Mouse (Mus musculus) embryonic facial prominence, embryonic 11.5 days (tissue): ENCODE results near the gene Sox6. TPM values are rescaled to one million over a fixed set of nuclear protein-coding genes. Genes with fewer than 3 reads are reported as not detected.
A peak's percentile ranks its signal among the peaks of the same experiment; 100 is the strongest.

Experiments used
- ATAC-seq: fragments of 200-750 bp; cut with Nextera tagmentation; replicated peaks from 2 replicates; pipeline ENCODE4 v1.8.0; 2017; ENCODE audit warnings: low read depth; ENCODE audit not compliant: insufficient number of reproducible peaks, low FRiP score, low TSS enrichment
- DNase-seq: peaks from one replicate; pipeline ENCODE4 v3.0.0-alpha.2; 2015; ENCODE audit warnings: low spot score
- H3K27ac ChIP-seq: fragments of 300-500 bp; sonication (generic); replicated peaks from 2 replicates; pipeline ENCODE4 v1.5.1; 2014; ENCODE audit warnings: mild to moderate bottlenecking, low read depth, low read length, control low read depth
- H3K27me3 ChIP-seq: fragments of 300-500 bp; sonication (generic); 2 replicates; pipeline ENCODE4 v1.6.1; 2014; ENCODE audit warnings: mild to moderate bottlenecking, low read length, moderate library complexity, mixed read lengths; ENCODE audit not compliant: control insufficient read depth, insufficient read depth
- H3K36me3 ChIP-seq: fragments of 300-500 bp; sonication (generic); replicated peaks from 2 replicates; pipeline ENCODE4 v1.6.1; 2014; ENCODE audit warnings: low read depth, mild to moderate bottlenecking, low read length, moderate library complexity, mixed read lengths; ENCODE audit not compliant: control insufficient read depth, insufficient read depth
- H3K4me1 ChIP-seq: fragments of 300-500 bp; sonication (generic); 2 replicates; pipeline ENCODE4 v1.6.1; 2014; ENCODE audit warnings: low read length, mixed read lengths; ENCODE audit not compliant: control insufficient read depth, insufficient read depth
- H3K4me2 ChIP-seq: fragments of 300-500 bp; sonication (generic); 2 replicates; pipeline ENCODE4 v1.6.1; 2014; ENCODE audit warnings: low read depth, mild to moderate bottlenecking, control low read depth, low read length, moderate library complexity
- H3K4me3 ChIP-seq: fragments of 300-500 bp; sonication (generic); 2 replicates; pipeline ENCODE4 v1.5.1; 2014; ENCODE audit warnings: low read depth, low read length, control low read depth
- H3K9ac ChIP-seq: fragments of 300-500 bp; sonication (generic); replicated peaks from 2 replicates; pipeline ENCODE4 v1.6.1; 2014; ENCODE audit warnings: mild to moderate bottlenecking, control low read depth, low read length
- H3K9me3 ChIP-seq: fragments of 300-500 bp; sonication (generic); replicated peaks from 2 replicates; pipeline ENCODE4 v1.6.1; 2016; ENCODE audit warnings: mild to moderate bottlenecking, low read length, inconsistent platforms, mixed read lengths; ENCODE audit not compliant: control insufficient read depth
- WGBS: fragments of 180-500 bp; shearing (Covaris S2); extraction: QIAGEN DNeasy Blood & Tissue Kit; methylation state at CpG from one replicate; pipeline ENCODE4 v1.1.7; 2014; 5-methylcytosine and 5-hydroxymethylcytosine counted together
- polyA plus RNA-seq: library from polyadenylated mRNA; unstranded; fragments of >200 nt; fragmentation: Nextera tagmentation; extraction: Ambion mirVana; gene quantifications from 2 replicates; pipeline ENCODE4 v1.2.1, GENCODE M21; 2014

The Sox6 gene
- polyA plus RNA-seq, 1 experiment from 2014 or later: 29.2 TPM

DNA sequence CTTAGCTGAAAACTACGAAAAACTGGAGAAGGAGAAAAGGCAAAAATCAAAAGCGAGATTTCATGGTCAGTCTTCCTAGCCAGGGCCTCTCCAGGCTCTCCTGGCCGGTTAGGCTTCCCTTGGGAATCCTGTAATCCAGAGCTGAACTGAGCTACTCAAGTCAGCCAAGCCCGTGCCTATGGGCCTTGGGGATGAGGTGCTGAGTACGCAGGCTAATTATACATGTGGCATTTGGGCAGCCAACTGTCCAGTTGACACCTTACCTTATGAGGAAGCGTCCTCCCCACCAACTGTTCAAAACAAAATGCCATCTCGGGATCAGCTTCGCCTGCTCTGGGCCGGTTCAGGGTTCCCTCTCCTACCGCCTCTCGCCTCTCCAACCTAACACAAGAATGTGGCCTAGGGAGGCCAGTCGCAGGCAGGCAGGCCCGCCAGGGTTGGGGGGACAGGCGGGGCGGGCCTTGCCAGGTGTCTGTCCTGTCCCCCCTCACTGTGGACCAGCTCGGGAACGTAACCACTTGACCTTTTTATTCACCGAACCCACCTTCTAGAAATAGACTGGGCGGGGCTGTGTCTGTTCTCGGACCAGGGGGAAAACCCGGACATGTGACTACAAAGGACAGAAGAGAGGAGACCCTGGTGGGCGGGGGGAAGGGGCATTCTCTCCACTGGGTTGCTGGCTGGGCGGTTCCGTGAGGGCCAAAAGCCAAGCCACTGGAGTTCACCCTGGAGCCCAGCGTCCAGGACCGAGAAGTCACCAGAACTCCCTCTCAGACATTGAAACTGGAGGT is 7.8 kb downstream of the Sox6 start:
- Histone ChIP-seq H3K9ac (peak overlapping the region; percentile 89), H3K36me3 (no peaks in the 10 kb centered on the region), H3K27me3 (peaks cover 6% of the 10 kb centered on the region), H3K4me1 (peaks cover 6% of the 10 kb centered on the region), H3K27ac (no peak overlapping the region), H3K9me3 (no peaks in the 10 kb centered on the region), H3K4me2 (peak overlapping the region; percentile 97), H3K4me3 (peak overlapping the region; percentile 56)
- ATAC-seq: no peak
- 5% methylated on average over 26 of the region's 26 CpGs for WGBS
- peak; percentile 50 for DNase-seq

DNA sequence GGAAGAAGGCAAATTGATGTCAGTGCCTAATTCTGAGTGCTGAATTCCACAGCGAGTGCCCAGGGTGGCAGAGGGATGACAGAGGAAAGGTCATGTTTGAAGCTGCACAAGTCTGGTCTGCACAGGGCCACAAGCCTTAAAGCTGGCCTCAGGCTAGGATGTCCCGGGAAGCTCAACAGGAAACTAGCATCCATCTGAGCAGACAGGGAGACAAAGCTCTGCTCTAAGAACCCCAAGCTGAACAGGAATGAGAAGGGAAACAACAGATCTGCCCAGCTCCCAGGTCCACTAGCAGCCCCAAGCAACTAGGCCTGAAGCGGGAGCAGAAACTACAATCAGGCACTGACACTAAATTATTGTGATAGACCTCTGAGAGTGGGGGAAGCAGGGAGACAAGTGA is 8.6 kb downstream of the Sox6 start:
- ATAC-seq: no peak
- Histone ChIP-seq H3K27me3 (no peaks in the 10 kb centered on the region; the same call in none of the 2 replicates), H3K4me2 (no peak overlapping the region; the same call in 1 of the 2 replicates), H3K9me3 (no peaks in the 10 kb centered on the region), H3K27ac (no peak overlapping the region), H3K9ac (no peak overlapping the region), H3K4me3 (no peak overlapping the region), H3K4me1 (peaks cover 6% of the 10 kb centered on the region), H3K36me3 (no peaks in the 10 kb centered on the region)
- 30% methylated on average over 3 of the region's 3 CpGs for WGBS
- DNase-seq: no peak

DNA sequence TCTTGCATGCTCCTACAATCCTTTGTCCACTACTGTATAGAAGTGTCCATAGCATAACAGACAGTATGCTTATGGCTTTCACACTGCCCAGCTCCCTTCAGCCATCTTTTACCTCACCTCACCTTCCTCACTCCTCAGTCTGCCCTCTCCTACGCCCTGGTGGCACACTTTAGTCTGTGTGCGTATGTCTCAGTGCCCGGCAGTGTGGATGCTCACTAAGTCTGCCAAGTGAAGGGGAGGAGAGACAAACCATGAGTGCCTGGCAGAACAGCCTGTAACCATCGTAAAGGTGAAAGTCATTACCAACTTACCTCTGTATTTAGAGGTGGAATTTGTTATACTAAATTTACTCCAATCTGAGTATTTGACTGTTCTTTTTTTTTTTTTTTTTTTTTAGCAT is 35.9 kb downstream of the Sox6 start:
- 92% methylated on average over 4 of the region's 4 CpGs for WGBS
- Histone ChIP-seq H3K9ac (no peak overlapping the region), H3K4me2 (no peak overlapping the region), H3K27ac (no peak overlapping the region), H3K4me3 (no peak overlapping the region), H3K36me3 (no peaks in the 10 kb centered on the region), H3K27me3 (no peaks in the 10 kb centered on the region), H3K4me1 (no peaks in the 10 kb centered on the region), H3K9me3 (no peaks in the 10 kb centered on the region)
- ATAC-seq: no peak
- no peak for DNase-seq

DNA sequence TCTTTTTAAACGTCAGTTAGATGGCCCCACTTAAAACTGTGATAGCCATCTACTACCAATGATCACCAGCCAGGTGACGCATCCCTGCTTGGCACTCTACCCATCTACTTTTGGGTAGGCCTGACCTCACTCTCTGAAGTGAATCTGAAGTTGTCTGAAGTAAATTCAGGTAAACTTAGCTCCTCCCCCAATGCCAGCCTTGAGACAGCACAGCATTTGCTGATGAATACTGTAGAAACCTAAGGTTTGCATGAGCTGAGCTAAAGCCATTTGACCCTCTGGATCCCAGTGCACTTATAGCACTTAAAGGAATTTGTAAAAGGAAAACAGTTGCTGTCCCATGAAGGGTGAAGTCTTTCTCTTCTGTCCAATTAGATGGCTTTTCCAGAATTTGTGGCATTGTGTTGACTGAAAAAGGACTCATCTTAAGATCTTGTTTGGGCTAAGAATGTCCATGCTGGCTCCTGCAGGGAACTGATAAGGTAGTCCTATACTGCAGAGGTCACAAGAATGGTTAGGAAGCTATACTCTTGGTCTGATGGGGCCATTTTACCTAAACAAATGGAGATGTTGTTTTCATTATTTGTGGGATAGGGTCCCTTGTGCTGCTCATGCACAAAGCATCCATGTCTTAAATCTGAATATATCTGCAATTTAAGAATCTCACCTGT is 50.4 kb downstream of the Sox6 start:
- DNase-seq (no peak), ATAC-seq (no peak)
- Histone ChIP-seq H3K27me3 (no peaks in the 10 kb centered on the region), H3K4me2 (no peak overlapping the region), H3K27ac (no peak overlapping the region), H3K9ac (no peak overlapping the region), H3K9me3 (no peaks in the 10 kb centered on the region), H3K36me3 (no peaks in the 10 kb centered on the region), H3K4me1 (no peaks in the 10 kb centered on the region), H3K4me3 (no peak overlapping the region)
- whole genome bisulfite sequencing: 80% methylated on average over 2 of the region's 2 CpGs

DNA sequence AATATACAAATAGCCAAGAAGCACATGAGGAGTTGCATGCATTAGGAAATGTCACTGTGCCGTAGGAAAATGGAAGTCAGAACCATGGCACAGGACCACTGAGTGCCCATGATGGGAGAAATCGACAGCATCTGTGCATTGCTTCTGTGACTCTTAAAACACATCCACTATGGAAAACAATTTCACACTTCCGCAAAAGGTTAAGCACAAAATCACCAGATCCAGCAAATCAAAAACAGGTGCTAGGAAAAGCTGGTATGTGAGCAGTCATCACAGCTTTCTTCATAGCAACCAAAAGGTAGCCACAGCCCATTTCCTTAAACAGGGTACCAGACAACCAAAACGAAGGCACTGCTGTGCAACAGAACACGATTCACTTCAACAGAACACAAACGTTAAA is 52.9 kb downstream of the Sox6 start:
- Histone ChIP-seq H3K9me3 (no peaks in the 10 kb centered on the region), H3K4me1 (no peaks in the 10 kb centered on the region), H3K4me2 (no peak overlapping the region), H3K36me3 (no peaks in the 10 kb centered on the region), H3K27me3 (no peaks in the 10 kb centered on the region), H3K27ac (no peak overlapping the region), H3K4me3 (no peak overlapping the region), H3K9ac (no peak overlapping the region)
- DNase-seq: peak; percentile 79
- WGBS: 39% methylated on average over 6 of the region's 6 CpGs
- ATAC-seq: no peak

DNA sequence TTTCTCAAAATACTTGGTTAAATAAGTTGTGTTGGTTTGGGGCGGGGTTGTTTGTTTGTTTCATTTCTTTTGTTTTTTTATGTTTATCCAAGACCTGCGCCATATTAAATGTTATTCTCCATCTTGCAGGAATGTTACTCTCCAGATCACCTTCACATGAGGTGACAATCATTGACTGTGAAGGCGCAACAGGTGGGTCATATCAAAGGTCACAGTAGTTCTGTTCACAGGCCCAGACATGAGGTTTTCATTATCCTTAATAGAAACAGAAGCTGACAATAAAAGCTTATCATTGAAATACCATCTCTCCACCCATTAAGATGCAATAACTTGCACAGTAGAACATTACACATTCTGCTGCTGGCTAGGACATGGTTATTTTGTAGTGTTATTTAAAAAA is 54.5 kb downstream of the Sox6 start:
- ATAC-seq (no peak), DNase-seq (peak; percentile 64)
- Histone ChIP-seq H3K4me2 (no peak overlapping the region), H3K4me3 (no peak overlapping the region), H3K27ac (no peak overlapping the region), H3K4me1 (no peaks in the 10 kb centered on the region), H3K27me3 (no peaks in the 10 kb centered on the region), H3K9me3 (no peaks in the 10 kb centered on the region), H3K36me3 (no peaks in the 10 kb centered on the region), H3K9ac (no peak overlapping the region)
- WGBS: 62% methylated on average over 3 of the region's 3 CpGs

DNA sequence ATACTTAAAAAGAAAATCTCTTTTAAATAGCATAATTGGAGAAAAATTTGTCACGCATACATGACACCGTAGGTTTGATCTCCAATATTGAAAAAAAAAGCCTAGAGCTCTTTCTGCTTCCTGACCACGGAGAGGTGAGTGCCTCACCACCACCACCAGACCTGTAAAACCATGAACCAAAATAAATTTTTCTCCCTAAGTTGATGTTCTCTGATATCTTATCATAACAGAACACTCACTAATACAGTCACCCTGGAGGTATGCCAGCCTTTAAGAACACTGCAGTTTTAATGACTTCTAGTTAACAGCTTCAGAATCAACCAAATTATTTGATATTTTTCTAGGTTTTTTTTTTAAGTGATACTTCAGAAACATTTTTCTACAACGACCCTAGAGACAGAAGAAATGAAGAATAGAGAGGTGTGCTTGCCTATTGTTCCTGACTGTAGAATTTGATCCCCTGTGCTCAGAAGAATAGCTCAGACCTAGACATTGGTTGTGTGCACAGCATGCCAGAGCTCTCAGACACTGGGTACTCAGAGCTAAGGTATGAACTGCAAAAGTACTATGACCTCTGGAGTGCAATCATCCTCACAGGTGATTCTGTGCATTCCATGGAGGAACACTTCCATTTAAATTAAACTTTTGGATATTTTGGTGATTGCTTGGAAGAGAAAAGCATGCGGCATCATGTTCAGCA is 58.6 kb downstream of the Sox6 start:
- no peak overlapping the region for H3K4me3 ChIP-seq
- H3K9me3 ChIP-seq: no peaks in the 10 kb centered on the region
- no peaks in the 10 kb centered on the region for H3K4me1 ChIP-seq
- DNase-seq (no peak), ATAC-seq (no peak)
- H3K27ac ChIP-seq: no peak overlapping the region
- no peaks in the 10 kb centered on the region for H3K36me3 ChIP-seq
- no peak overlapping the region for H3K9ac ChIP-seq
- 82% methylated on average over 5 of the region's 5 CpGs for WGBS
- no peak overlapping the region for H3K4me2 ChIP-seq
- no peaks in the 10 kb centered on the region for H3K27me3 ChIP-seq

DNA sequence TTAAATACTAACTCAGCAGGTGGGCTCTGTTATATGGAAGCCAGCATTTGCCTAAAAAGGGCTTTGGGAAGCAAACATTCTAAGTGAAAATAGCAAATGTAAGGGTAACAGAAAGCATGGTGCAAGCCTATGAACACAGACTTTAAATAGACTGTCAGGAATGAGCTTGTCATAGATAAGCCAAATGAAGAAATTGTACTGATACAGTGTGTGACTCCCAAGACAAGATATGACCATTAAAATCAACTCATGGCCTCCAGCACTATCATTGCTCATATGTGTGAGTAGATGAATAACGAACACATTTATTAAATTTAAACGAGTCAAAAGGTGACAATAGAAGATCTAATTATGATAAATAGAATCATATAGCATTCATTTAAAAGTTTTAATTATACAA is 64.1 kb downstream of the Sox6 start:
- Histone ChIP-seq H3K27ac (no peak overlapping the region), H3K36me3 (no peaks in the 10 kb centered on the region), H3K9ac (no peak overlapping the region), H3K9me3 (no peaks in the 10 kb centered on the region), H3K4me1 (no peaks in the 10 kb centered on the region), H3K4me3 (no peak overlapping the region), H3K4me2 (no peak overlapping the region), H3K27me3 (no peaks in the 10 kb centered on the region)
- WGBS: 84% methylated on average over 2 of the region's 2 CpGs
- no peak for DNase-seq
- ATAC-seq: no peak
